Mouse (Mus musculus) retina, postnatal 1 day (tissue): Measurements from ENCODE around the gene Tcf21.
A peak's percentile ranks its signal among the peaks of the same experiment; 100 is the strongest.

ENCODE experiments used
- DNase-seq: peaks from one replicate; pipeline ENCODE4 v3.0.0-alpha.2; 2012

The Tcf21 gene

DNA sequence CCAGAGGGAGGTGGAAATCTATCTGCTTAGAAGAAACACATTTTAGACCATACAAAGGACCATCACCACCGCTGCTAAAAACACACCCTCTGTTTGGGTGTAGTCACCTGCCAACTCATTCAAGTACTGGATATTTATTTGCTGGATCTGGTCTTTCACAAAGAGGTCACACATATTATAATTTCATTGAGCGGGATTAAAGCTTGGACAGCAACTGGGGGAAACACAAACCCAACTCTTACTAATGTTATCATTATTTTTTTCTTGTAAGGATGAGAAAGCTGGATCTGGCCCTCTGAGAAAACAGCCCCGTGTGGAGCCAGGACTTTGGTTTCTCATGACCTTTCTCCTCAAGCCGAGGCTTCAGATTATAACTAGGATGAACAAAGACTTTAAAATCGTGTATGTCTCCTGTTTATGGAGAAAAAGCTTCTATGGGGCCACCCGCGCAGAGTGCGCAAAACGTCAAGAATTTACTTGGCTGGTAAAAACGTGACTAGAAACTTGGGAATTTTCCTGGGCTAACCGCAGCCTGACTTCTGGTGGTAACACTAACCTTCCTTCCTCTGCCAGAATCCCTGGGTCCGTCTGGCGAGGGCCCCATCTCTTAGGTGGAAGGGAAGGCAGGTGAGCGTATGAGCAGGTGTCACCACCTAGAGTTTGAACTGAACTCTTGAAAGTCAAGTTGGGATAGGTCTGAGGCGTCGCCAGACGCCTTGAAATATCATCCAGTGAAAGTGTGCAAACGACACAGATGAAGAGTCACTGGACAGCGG, 4.3 kb downstream of the Tcf21 start:
- peak; percentile 7 for DNase-seq

DNA sequence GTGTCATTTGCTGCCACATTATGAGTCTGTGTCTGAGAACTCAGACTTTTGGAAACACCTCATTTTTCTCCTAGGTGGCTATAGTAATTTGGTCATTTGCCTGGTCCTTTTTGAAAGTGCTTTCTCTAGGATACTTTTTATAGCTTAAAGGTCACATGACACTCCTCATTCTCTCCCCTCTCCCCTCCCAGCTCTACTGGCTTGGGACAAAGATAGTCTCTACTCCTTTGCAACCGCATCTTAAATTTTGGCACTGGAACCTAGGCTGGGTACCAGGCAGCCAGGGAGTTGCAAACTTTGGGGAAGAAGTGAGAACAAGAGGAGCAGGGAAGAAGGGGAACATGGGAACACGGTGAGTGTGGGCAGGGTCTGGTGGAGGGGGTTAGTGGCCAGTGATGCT, 5.2 kb downstream of the Tcf21 start:
- no peak for DNase-seq

DNA sequence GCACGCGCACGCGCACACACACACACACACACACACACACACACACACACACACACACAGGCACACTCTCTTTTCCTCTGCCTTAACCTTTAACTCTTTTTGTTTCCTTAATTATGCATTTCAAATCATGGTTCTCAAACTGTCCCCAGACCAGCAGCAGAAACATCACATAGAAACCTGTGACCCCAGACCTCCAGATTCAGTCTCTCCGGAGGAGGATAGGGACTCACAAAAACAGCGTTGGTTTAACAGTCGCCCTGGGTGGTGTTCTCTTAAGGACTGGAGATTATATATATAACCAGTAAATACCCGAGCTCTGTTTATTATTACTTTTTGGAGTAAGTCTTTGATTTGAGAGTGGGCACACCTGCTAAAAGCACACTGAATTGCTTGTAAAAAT, 5.7 kb downstream of the Tcf21 start:
- peak; percentile 16 for DNase-seq

DNA sequence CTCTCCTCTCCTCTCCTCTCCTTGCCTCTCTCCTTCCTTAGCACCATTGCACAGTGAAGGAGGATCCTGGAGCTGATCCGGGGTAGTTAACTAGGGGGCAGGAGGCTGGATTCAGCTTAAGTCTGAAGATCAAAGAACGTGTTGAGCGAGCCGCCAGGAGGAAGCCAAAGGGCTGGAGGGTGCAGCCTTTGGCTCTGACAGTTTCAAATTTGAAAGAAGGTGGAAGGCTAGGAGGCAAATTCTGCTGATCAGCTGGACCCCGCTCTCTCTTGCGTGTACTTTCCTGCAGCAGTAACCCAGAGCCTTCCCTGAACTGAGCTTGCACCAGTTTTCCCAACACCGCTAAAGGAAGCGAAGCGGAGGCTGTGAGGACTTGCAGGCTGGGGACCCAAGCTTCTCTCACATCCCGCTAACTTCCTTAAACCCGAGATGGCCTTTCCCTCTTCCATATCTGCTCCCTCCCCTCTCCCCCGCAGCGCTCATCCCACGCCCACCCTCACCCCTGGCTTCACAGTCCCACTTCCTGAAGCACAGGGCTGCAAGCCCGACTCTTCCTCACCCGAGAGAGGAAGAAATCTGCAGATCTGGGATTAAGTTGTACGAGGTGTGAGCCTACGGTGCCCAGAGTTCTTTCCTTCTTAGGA, 6.5 kb downstream of the Tcf21 start:
- peak; percentile 47 for DNase-seq

DNA sequence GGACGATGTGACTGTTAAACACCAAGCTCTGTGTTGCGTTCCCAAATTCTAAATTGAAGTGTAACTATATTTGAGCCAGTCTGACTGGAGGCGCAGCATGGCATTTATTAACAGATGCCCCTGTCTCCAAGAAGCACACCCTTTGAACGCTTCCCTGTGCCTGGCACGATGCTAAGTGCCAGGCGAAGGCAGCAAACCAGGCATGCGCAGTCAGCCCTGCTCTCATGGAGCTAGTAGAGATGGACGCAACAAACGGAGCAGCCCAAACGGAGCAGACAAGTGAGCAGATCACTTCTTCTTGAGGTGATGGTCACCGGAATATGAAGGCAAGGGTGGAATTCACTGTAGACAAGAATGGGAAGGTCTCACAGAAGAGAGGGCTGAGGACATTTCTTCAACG, 8.1 kb downstream of the Tcf21 start:
- peak; percentile 44 for DNase-seq

DNA sequence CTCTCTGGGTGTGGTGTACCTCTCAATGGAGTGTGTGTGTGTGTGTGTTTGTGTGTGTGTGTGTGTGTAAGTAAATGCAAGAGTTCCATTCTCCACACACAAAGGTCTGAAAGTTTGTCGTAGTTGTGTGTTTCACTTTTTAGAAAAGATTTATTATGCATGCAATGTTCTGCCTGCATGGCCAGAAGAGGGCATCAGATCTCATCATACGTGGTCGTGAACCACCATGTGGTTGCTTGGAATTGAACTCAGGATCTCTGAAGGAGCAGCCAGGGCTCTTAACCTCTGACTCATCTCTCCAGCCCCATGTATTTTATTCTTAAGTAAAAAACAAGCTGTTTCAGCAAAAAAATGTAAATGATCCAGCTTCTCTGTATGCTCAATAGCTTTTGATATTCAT, 37.3 kb downstream of the Tcf21 start:
- DNase-seq: no peak

DNA sequence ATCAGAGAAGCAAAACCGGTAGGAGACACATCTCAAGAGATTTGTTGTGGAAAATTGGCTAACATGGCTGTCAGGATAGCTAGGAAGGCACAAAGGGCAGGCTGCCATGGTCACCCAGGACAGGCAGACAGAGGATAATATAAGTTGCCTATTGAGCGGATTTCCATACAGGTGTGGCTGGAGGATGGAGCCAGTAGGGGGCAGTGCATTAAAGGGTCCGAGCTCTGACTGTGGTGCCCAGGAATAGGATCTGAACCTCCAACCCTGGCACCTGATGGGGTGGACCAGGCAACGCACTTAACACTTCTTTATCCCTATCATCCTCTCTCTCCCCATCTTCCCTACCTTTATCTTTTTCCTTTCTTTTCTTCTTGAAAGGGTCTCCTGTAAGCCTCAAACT, 38.5 kb downstream of the Tcf21 start:
- DNase-seq: peak; percentile 22

DNA sequence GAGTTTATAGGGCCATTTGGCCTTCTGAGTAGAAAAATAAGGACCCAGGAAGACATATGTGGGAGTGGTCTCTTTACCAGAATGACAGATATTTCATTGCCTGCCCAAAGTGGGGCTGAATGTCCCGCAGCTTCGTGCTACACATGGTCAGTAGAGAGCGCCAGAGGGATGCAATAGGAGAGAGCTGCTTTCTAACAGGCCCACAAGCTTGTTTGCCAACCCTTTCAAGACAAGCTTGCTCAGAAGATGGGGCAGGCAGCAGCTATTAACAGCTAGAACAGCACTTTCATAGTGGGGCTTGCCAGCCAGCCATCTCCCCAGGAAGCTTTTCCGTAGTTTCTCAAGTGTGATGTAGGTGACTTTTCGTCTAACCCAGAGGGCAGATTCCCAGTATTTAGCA, 42.0 kb downstream of the Tcf21 start:
- DNase-seq: peak; percentile 61

DNA sequence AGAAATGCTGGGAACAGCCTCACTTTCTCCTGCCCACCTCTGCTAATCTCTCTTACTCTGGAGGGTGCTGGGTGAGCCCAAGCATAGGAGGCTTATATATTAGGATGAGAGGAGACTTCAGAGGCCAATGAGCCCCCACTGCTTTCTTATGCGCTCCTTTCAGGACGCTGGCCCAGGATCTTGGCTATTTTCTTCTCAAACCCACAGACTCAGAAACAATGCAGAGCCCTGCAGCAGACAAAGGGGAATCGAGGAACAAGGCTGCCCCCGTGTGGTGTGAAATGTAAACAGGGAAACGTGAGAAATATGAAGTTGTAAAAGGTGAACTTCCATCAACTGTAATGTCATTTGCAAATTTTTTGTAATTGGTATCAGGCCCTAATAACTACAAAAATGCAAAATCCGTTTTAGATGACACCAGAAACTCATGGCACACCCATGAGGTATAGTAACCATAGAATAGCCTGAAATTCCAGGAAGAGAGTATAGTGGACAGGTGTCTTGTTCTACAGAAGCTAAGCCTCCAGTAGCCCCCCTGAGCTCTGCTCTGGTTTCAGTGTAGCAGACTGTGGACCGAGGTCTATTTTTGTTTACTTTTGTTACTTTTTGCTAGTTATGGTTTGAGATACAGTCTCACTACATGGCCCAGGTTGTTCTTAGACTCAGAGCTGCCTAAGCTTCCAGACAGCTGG, 43.8 kb downstream of the Tcf21 start:
- peak; percentile 51 for DNase-seq

DNA sequence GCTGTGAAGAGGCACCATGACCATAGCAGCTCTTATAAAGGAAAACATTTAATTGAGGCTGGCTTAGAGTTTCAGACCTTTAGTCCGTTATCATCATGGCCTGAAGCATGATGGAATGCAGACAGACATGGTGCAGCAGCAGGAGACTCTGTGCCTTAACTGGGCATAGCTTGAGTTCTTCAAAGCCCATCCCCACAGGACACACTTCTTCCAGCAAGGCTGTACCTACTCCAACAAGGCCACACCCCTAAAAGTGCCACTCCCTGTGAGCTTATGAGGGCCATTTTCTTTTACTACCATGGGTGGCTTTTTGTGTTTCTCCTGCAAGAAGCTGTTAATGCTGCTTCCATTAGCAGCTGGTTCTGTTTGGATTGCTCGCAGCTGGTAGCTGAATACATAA, 44.5 kb downstream of the Tcf21 start:
- no peak for DNase-seq

DNA sequence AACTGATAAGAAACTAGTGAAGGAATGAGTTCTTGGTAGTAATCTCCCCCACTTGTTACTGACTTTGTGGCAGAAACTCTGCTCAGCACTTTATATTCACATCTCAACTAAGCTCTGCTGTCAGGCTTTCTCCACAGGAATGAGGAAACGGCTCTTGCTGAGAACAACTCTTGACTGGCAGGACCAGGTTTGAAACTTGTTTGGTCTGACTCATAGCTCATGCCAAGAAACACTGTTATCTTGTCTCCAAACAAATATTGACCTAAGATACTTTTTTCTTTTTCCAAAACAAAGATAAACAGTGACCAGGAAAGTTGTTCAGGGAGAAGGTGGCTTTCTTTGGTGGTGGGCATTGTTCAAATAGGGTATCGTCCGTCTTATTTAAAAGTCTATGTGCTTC, 45.3 kb downstream of the Tcf21 start:
- no peak for DNase-seq
